Mouse (Mus musculus) stomach, postnatal 0 days (tissue): ENCODE results near the gene D6Wsu163e.

ENCODE experiments used
- CTCF ChIP-seq: IDR thresholded peaks from 2 replicates; pipeline ENCODE4 v1.5.1; 2016; ENCODE audit warnings: antibody characterized with exemption, low read depth, mild to moderate bottlenecking, moderate library complexity
- EP300 ChIP-seq: optimal IDR thresholded peaks from 2 replicates; pipeline ENCODE3; 2016; ENCODE audit warnings: antibody characterized with exemption

DNA sequence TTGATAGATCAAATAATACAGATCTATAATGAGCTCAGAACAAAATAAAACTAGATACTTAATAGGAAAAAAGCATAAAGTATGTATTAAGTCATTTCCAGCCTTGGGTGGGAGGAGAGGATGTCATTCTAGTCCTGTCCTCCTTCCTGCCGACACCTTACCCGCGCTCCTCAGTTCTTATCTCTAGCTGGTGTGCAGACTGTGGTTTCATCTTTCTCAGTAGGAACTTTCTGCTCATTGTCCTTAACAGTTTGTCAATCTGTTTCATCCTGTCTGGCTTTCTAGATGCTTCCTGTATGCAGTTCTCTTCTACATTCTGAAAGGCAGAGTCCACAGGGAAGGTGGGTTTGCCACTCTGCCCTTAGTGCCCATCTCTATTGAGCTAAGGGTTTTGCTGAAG lies 55.7 kb downstream of the D6Wsu163e start:
- TF ChIP-seq CTCF (no peak), EP300 (no peak)
